Mouse (Mus musculus) yolk sac, embryonic 10.5 days (tissue): Measurements from ENCODE around the gene Btbd35f16.
"Not testable (repeated sequence)": the region's sequence is repeated elsewhere in the genome, so short reads cannot be mapped to it uniquely, and the experiment has no call there.

Experiments
- DNase-seq: peaks from one replicate; pipeline ENCODE4 v3.0.0-alpha.2; 2017; ENCODE audit warnings: low spot score

Btbd35f16 gene

DNA sequence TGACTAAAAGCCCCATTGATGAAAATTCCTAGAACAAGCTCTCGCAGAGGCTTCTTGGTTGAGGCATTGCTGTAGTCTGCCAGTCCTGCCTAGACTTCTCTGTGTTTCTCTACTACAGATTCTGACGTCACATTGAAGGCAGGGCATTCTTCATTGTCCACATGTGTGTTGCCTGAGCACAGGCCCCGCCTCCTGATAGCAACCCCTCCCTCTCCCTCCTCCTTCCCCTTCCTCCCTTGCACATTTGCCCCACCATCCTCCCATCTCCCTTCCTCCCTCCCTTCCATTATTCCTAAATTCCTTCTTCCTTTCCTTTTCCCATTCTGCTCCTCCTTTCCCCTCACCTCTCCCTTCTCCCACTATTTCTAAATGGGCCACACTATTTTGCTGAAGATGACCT, at the start of gene Btbd35f16:
Gene Btbd35f16 (minus strand): TSS at position 101 of the 400 bp plus-strand sequence.
- not testable (repeated sequence) for DNase-seq
